Mouse (Mus musculus) liver (tissue): ENCODE data around the gene Nlrp10.

Source experiments
- DNase-seq: peaks from one replicate; pipeline ENCODE4 v3.0.0-alpha.2; 2020; ENCODE audit warnings: mixed read lengths

Nlrp10 gene

DNA sequence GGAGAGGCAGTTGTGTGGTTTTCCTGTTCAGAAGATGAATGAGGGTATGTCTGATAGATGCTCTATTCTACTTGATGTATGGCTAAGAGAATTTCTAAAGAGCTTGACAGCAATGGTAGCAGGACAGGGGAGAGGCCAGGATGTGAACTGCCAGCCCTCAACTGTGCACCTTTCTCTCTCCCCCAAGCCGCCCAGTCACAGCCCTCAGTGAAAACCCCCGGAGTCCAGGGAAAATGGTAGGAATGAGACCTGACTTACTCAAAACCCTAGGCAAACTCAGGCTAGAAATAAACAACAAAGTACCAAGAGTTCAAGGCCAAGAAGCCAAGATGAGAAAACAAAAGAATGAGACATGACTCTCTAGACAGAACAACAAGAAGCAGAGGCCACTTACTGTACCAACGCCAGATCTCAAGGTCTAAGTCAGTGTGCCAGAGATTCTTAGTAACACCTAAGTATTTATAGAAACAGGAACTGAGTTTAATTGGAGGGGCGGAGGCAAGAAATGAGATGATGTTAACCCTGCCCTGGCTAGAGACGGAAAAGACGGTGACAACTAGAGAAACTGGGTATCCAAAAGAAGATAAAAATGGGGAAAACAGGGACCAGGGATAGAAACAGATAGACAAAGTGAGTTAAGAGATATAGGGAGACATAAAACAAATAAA, at the start of gene Nlrp10:
Nlrp10 (minus strand) TSS at position 453 of the 668 bp plus-strand sequence.
- no peak for DNase-seq

- no peak for DNase-seq
Observed at GRCm38 (mm10) chr7:108972273-108972672, 42.3 kb upstream of the Nlrp10 start.

GRCm38 (mm10) chr7:108968201-108968600, 38.2 kb upstream of the Nlrp10 start:
- DNase-seq = no peak

- DNase-seq = peak; percentile 43
Observed at GRCm38 (mm10) chr7:108966742-108967362, 36.9 kb upstream of the Nlrp10 start.

- DNase-seq = no peak
Observed at GRCm38 (mm10) chr7:108965968-108966367, 36.0 kb upstream of the Nlrp10 start.

DNA sequence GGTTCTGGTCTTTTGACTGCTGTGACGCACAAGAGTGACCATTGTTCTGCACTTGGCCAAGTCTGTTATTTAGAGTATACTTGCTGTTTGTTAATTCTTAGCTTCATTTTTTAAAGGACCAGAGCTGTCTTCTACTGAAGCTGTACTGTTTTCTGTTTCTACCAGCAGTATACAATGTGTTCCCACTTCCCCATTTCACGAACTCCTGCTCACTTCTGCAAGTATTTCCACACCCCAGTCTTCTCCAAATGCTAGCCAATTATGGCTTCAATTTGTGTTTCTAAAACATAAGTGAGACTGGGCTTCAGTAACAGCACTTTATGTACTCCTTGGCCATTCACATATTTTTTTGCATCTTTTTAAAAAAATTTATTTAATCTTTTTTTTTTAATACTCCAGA, 27.8 kb upstream of the Nlrp10 start:
- DNase-seq = no peak

- DNase-seq = peak; percentile 55
Observed at GRCm38 (mm10) chr7:108954185-108954584, 24.2 kb upstream of the Nlrp10 start.

DNA sequence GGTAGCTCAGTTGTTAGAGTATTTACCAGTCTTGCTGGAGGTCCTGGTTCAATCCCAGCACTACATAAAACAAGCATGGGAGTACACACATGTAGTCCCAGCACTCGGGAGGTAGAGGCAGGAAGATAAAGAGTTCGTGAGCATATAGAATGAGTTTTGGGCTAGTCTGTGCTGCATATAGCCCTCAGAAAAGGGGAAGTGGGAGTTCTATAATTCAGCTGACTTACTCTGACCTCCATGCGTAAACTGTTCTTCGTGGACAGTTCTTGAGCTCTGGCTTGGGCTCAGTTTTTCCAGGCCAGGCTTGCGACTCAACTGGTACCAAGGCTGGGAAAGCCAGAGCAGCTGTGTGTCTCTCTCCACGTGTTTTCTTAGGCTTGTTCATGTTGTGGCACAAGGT, 22.8 kb upstream of the Nlrp10 start:
- no peak for DNase-seq

DNA sequence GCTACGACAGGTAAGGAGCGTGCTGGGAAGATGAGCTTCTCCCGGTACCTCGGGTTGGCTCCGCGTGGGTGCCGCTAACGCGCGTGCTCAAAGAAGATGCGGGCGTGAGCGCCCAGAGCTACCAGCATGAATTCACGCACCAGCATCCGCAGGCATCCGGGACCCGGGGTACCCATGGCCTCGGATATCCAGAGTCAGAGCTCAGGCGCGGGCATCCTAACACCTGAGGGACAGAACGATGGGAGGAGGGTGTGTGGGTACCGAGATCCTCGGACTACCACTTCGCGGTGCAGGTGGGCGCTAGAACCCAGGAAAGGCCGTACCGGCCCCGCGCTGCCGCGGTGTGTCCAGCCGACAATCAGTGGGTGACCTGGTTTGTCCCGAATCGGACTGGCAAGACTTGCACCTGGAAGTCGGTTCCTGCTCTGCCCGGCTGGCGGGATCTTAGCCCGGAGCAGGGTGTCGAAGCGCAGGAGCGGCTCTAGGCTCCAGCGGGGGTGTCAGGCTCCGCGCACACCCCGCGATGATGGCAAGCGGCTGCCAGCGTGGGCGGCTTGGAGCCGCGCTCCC, 20.9 kb upstream of the Nlrp10 start:
- no peak for DNase-seq

DNA sequence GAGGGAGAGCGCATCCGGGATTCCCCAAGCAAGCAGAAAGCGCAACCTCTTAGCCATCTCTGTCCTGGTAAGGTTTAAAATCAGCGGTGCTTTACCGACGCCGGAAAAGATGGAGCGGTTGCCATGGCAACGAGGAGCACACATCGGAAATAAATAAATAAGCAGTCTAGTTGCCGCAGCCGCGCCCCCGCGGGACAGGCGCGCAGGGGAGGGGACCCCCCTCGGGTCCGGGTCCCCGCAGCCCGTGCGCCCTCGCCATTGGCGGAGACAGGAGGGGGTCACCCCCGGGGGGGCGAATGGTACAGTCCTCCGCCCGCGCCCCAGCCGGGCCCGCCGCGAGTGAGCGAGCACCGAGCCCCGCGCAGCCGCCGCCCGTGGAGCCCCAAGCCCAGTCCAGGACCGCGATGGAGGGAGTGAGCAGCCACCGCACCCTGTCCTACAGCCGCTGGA, 20.4 kb upstream of the Nlrp10 start, which contains the start of gene Tub:
Tub (plus strand) TSS at position 27 of the 450 bp plus-strand sequence.
- peak; percentile 21 for DNase-seq

DNA sequence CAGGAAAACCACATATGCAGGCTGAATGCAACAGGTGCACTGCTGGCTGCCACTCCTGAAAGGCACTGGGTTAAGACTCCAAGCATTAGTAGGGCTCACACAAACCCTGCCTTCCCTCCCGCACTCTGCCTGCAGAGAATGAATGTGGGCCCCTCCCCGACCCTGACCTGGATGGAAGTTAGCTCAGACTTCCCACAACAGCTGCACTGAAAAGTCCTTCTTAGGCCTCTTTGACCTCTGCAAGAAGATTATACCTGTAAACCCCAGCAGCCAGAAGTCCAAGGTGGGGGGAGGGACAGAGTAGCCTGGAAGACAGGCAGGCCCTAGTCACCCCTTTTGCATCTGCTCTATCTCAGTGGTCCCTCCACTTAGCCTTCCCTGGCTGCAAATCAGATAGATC, 19.3 kb upstream of the Nlrp10 start:
- DNase-seq = no peak

DNA sequence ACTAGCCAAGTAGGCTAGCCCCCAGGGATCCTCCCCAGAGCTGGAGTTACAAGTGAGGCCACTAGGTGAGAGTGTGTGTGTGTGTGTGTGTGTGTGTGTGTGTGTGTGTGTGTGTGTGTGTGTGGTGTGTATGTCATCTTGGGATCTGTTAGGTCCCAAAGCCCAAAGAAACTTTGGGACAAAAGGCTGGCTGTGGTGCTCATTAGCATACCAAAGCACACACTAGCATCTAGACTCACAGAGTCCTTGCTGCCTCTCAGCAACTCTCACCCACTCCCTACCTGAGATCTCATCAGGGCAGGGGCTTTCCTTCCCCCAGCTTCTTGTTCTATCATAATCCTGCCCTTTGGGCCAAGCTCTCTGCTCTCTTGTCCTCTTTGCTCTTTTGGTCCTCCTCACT, 18.6 kb upstream of the Nlrp10 start:
- DNase-seq = no peak

- peak; percentile 51 for DNase-seq
Observed at GRCm38 (mm10) chr7:108944002-108944401, 14.0 kb upstream of the Nlrp10 start.

GRCm38 (mm10) chr7:108941466-108941865, 11.5 kb upstream of the Nlrp10 start:
- DNase-seq = no peak

- no peak for DNase-seq
Observed at GRCm38 (mm10) chr7:108936591-108936990, 6.6 kb upstream of the Nlrp10 start.

GRCm38 (mm10) chr7:108935411-108935810, 5.4 kb upstream of the Nlrp10 start:
- DNase-seq = no peak

GRCm38 (mm10) chr7:108934836-108935235, 4.9 kb upstream of the Nlrp10 start:
- DNase-seq = no peak

- peak; percentile 91 for DNase-seq
Observed at GRCm38 (mm10) chr7:108933794-108934731, 4.1 kb upstream of the Nlrp10 start, which contains the start of gene Eif3f. Gene Eif3f (plus strand): TSS chr7:108934417.

GRCm38 (mm10) chr7:108928280-108929188, 1.4 kb downstream of the Nlrp10 start:
- DNase-seq = no peak

DNA sequence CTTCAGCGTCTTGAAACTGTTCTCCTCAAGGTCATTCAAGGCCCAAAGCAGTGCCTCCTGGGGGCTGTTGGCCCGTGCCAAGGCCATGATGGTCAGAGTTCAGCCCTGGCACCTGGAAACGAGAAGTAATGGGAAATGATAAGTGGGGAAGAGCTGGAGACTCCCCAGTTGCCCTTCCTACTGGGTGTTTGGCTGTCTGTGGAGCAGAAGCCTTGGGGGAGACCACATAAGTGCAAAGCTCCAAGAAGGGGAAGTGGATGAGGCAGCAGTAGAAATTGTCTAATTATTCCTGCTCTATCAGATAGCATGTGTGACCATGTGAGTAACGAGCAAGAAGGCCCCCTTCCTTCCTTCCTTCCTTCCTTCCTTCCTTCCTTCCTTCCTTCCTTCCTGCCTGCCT, 2.9 kb downstream of the Nlrp10 start:
- DNase-seq = no peak

DNA sequence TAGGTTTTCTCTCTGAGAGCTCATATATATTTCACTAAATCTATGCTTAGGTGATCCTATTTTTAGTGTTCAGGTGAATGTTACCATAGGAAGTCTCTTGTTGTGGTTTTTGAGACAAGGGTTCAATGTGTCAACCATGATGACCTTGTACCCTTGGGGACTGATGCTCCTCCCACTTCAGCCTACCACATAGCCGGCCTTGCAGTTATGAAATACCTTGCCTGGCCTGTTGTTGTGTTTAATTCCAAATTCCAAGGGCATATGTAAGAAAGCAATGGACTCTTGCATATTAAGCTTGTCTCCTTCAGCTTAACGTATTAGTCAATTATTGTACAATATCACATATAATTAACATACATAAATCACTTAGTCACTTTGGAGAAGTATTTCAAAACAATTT, 26.0 kb downstream of the Nlrp10 start:
- no peak for DNase-seq

DNA sequence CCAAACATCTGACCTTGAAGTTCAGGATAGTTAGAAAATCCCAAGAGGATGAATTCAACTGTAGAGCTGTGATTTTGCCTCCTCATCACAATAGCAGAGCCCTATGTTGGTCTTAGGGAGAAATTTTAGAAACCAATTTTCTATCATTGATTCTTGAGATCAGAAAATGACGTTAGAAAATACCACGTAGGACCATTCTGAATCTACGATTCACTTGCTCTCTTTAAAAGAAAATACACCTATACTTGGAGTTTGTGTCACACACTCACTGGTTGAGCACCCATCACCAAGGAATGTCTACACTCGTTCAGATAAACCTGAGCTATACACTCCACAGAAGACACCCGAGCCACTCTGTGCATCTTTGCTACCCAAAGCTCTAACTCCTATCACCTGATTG, 35.7 kb downstream of the Nlrp10 start, which contains the start of gene Olfr519:
Olfr519 (minus strand) TSS at position 101 of the 400 bp plus-strand sequence.
- DNase-seq = no peak
